Mouse (Mus musculus): ENCODE measurements around the gene Nmbr.

The Nmbr gene

DNA sequence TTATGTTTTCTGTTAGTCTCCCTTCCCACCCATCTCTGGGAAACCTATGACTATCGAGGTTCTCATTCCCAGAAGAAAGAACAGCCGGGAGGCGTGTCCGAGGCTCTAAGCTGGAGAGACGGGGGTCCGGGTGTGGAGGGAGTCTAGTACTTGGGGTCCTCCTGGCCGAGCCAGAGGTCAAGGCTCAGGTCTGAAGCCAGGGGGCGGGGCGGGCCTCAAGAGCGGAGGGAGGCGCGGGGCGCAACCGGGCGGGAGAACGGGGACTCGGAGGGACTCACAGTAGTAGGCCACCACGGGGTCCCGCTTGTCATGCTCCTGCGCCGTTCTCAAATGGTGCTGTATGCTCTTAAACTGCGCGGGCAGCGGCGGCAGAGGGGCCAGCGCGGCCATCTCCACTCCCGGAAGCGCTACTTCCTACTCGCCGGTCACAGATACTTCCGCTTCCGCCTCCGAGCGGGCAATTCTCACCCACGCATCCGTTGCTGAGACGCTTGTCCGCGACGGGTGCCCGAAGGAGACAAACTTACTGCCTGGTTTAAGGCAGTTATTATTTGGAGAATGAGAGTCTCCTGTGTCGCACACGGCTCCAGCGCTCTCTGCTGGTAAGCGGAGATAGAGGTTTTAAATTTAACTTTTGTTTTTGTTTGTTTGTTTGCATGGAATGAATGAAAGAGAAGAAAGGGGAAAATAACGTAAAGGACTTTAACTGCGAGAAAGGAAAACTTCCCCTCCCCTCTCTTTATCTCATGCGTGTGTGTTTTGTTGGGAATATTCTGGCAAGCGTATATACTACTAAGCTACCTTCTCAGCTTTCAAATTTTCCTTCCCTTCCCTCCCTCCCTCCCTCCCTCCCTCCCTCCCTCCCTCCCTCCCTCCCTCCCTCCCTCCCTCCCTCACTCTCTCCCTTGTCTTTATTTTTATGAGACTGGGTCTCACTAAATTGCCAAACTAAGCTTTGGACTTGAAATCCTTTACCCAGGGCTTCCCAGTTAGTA, at the start of gene Nmbr, which contains the start of gene Vta1:
TSS of gene Nmbr (plus strand) at position 520 of the 995 bp plus-strand sequence.
TSS of gene Vta1 (minus strand) at position 489 of the 995 bp plus-strand sequence.
- in situ Hi-C loops (cut with MboI, MseI), result no loop called here

DNA sequence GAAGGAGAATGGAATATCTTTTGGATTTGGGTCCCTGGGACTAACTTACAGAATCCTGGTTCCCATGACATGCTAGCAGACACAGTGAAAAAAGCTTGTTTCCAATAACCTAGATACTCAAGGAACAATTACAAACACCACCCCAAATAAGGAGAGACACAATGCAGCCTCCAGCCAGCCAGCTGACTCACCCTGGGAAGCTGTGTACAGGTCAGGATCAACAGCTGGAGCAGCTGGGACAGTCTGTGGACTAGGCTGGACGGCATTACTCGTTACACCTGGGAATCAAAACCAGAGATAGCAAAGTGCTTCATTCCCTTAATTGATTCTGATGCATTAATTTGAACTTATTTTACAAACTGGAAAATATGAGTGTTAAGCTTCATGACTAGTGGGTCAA, 44.5 kb upstream of the Nmbr start:
- in situ Hi-C loops (cut with MboI, MseI), result no loop called here

DNA sequence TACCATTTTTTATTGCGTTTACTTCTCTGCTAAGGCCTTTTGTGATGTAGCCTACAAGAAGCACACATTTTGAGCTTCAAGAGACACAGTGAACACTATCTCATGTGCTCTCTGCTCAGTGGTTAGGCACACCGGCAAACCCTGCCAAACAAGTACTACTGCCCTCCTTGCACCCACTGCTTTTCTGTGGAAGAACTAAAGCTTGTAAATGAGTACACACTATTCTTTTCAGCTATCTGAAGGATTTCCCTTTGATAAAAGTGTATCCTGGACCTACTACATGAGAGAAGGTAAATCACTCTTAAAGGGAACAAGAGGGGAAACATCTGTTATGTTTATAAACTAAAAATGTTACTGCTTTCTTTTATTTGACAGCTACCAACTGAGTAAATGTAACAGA, 39.2 kb upstream of the Nmbr start:
- in situ Hi-C loops (cut with MboI, MseI), result no loop called here

DNA sequence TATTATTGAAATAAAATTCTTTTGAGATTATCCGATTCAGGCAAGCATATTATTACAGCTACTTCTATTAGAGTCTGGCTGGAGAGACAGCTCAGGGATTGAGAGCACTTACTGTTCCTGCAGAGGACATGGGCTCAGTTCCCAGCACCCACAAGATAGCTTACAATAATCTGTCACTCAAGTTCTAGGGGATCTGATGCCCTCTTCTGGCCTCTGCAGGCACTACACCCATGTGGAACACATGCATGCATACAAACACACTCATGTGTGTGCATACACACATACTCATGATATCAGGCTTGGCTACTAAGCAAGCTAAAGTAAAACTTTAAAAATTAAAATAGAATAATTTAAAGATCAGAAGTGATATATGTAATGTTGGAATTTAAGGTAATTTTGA, 19.7 kb upstream of the Nmbr start:
- in situ Hi-C loops (cut with MboI, MseI), result no loop called here

DNA sequence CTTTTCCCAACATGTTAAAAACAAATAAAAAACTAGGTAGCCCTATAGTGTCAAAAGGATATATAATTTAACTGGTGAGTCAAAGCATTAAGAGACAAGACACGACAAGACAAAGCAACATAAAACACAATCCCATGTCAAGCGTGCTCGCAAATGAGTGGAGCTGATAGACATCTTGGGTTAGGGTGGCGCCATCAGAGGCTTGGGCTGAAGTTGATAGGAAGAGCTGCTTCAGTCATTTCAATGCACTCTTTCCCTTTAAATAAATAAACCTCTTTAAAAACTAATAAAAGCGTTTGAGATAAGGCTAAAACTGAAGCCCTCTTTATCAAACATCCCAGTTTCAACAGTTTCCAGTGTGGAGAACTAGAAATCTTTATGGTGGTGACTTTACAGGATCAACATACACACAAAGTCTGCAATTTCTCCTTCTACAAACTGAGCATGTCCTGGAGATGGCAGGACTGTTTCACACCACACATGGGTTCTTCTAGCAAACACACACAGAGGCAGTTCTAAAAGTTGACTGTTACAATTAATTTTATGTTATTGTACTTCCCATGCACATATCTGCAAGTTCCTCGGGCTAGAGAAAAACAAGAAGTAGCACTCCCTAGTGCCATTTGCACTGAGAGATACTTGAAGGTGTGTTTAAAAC, 16.5 kb upstream of the Nmbr start:
- in situ Hi-C loops (cut with MboI, MseI), result no loop called here

DNA sequence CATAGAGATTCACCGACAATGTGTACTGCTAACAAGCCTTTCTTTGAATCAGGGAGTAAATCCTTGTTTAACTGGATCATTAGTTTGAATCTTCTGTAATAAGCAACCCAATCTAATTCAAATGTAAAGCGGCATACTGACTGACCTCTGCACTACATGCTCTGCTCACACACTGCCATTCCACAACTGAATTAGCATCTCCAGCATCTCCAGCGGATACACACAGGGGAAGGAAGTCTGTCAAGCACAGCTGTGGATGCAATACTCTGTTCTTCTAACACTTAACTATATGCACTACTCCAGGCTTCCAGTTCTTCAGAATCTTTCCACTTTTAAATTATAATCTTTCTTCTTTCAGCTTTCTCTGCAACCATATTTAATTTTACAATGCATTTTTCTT, 15.0 kb upstream of the Nmbr start:
- in situ Hi-C loops (cut with MboI, MseI), result no loop called here

DNA sequence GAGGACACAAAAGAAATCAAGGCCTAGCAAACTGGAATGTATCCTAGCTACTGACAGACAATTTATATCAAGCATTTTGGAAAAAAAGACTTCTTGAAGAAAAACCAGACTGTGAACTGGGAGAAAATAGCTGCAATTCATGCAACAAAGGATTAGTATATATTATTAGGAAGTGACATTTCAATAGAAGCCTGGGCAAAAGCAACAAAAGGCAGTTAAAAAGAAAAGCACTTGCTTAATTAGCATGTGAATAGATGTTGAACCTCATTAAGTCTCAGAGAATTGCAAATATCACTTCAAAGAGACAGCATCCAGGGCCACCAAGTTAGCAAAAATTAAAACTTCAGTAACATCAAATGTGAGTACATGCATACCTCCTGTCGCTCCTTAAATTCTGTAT, 2.2 kb upstream of the Nmbr start:
- in situ Hi-C loops (cut with MboI, MseI), result loop anchor here (5.0 kb wide), 1 partner anchor 276 kb away; no protein-coding TSS in a partner anchor

DNA sequence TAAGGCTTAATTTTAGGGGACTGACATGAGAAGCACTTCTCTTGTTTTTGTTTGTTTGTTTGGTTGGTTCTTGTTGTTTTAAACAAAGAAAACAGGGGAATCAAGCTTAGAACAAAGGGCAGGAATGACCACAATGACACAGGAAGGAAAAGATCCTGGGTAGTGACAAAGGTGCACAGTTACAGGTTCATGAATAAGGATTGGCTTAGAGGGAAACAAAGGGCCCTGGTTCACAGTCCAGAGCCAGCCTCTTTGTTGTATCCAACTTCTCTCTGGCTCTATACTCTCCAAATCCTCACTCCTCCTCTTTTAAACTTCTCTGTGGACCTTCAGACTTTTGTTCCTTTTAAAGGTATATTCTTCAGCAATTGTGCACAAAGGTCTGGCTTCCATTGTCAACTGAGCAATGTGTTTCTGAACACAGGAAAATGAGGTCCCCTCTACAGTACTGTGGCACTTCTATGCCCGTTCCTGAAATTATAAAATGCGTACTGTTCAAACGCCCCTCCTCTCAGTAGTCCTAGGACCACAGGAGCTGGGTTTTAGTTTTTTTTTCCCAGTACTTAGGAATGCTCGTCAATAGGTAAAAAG, 1.5 kb upstream of the Nmbr start:
- in situ Hi-C loops (cut with MboI, MseI), result loop anchor here (5.0 kb wide), 1 partner anchor 277 kb away; no protein-coding TSS in a partner anchor

DNA sequence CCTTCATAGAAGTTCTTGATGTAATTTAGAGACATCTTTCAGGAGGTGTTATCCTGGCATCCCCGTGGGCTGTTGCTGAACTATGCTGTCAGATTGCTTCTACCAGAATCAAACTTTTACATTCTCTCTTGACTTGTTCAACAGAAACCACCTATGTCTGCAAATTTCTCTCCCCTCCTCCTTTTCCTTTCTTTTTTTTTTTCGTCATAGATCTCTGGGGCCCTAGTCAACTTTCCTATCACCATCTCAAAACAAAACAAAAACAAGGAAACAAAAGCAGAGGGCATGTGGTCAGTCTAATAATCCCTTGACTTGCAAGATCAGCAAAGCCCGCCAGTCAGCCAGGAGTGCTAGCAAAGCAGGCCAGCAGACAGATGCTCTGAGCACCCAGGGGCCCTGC, 12.7 kb downstream of the Nmbr start, which contains the start of gene Gje1:
TSS of gene Gje1 (minus strand) at position 101 of the 400 bp plus-strand sequence.
- in situ Hi-C loops (cut with MboI, MseI), result no loop called here

DNA sequence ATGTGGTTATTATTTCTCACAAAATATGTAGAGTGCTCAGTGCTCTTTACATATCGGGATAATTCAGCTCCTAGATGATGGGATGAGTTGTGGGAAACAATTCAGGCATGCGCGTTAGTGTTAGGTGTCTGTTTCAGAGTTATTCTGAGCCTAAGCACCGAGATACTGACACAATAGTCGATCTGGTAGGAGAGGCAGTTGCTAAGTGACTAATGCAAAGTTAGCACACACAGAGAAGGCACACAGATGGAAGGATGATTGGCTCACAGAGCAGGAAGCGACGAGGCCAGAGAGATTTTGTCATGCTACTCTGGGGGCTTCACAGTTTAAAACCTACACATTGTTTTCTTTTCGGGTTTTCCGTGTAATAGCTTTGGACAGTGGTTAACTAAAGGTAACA, 20.3 kb downstream of the Nmbr start:
- in situ Hi-C loops (cut with MboI, MseI), result no loop called here

DNA sequence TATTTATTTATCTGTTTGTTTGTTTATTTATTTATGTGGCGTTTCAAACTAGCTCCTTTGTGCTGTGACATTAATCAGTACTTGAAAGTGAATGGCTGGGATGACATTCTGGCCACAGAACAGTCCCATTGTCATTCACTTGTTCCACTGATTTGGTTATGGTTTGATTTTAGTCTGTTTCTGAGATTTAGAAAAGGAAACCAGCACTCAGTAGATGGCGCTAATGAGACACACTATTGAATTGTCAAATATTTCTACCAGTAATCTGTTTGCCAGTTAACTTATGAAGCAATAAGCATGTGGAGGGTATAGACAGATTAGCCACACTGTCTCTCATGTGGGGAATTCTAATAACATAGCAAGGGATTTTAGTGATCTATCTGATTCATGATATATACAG, 28.9 kb downstream of the Nmbr start:
- in situ Hi-C loops (cut with MboI, MseI), result no loop called here

DNA sequence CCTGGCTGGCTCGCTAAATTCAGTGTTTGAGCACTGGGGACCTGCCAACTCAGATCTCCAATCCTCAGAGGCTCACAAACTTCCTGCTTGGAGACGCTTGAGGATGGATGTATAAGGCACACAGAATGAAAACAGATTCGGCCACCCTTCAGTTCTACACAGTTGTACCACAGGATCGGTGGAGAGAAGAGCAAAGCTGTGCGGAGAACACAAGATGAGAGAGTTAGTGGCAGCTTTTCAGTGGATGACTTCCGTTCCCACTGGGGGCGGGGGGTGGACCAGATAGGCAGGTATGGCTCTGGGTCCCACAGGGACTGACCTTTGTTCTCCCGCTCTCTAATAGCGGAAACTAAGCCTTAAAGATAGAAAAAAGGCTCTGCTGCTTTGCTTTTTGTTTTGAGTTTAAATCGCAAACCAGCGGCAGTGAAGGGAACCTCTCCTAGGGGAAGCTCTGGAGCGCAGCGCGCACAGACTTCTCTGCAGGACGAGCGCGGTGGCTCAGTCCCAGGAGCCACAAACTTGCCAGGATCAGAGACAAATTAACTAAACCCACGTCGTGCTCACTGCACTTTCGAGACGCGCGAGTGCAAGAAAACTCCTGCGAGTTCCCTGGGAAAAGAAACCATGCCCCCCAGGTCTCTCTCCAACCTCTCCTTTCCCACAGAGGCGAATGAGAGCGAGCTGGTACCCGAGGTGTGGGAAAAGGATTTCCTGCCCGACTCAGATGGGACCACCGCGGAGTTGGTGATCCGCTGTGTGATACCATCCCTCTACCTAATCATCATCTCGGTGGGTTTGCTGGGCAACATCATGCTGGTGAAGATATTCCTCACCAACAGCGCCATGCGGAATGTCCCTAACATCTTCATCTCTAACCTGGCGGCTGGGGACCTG, 54.5 kb downstream of the Nmbr start:
- in situ Hi-C loops (cut with MboI, MseI), result no loop called here

DNA sequence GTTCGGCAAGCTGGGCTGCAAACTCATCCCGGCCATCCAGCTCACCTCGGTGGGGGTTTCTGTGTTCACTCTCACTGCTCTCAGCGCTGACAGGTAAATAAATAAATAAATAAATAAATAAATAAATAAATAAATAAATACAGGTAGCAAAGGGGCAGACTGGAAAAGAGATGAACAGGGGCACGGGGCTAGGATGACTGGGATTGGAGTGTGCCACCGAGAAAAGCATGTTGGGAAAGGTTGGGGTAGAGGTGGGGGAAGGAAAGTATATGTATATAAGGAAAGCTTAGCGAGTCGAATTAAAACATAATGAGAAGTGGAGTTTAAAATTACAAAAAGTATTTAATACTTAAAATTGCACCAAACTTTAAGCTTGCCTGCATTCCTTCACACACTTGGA, 55.2 kb downstream of the Nmbr start:
- in situ Hi-C loops (cut with MboI, MseI), result no loop called here

DNA sequence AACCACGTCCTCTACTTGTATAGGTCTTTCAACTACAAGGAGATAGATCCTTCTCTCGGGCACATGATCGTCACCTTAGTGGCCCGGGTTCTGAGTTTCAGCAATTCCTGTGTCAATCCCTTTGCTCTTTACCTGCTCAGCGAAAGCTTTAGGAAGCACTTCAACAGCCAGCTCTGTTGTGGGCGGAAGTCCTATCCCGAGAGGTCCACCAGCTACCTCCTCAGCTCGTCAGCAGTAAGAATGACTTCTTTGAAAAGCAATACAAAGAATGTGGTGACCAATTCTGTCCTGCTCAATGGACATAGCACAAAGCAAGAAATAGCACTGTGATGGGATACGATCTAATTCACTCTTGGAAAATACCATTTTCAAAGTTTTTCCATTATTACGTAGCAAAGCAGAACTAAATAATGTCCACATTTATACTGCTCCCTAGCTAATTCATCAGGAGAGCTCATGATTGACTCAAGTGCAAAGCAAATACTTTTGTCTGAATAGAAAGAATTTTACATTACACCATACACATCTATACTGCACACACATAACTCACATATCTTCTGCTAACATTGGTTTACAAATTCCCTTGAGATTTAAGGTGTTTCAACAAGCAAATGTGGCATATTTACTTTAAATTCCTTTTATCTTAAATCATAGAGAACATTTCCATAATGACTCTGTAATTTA, 65.0 kb downstream of the Nmbr start:
- in situ Hi-C loops (cut with MboI, MseI), result loop anchor here (10.0 kb wide), 1 partner anchor 304 kb away; no protein-coding TSS in a partner anchor

DNA sequence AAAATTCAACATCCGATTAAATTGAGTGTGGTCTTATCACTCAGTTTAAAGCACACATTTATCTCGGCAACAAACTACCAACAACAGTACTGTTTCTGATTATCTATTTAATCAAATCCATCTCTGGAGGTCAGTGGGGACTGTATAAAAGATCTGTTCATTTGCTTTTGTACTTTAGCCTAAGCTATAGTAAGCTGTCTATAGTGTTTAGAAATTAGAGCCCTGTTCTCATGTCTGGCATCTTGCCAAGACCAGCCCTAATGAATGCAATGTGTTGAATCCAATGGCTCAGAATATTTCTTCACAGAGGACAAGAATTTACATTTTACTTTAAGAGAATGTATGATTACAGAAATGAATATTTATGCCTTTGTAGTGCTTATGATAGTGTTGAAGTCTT, 69.1 kb downstream of the Nmbr start:
- in situ Hi-C loops (cut with MboI, MseI), result loop anchor here (10.0 kb wide), 1 partner anchor 300 kb away; no protein-coding TSS in a partner anchor

DNA sequence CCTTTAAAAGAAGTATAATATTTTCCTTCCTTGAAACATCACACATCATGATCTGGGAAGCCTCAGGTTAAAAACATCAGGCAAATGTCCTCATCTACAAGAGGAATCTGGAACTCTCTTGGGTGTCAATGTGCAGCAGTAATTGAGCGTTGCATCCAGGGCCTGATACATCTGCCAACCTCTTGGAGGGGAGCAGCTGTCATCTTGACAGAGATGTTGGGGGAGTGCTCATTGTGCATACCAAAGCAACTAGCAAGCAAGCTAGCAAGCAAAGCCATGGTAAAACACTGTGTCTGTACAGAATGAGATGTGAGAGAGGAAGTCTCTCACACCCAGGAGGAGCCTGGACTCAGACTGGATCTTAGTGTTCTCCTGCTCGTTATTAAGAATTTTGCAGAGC, 84.6 kb downstream of the Nmbr start:
- in situ Hi-C loops (cut with MboI, MseI), result no loop called here

DNA sequence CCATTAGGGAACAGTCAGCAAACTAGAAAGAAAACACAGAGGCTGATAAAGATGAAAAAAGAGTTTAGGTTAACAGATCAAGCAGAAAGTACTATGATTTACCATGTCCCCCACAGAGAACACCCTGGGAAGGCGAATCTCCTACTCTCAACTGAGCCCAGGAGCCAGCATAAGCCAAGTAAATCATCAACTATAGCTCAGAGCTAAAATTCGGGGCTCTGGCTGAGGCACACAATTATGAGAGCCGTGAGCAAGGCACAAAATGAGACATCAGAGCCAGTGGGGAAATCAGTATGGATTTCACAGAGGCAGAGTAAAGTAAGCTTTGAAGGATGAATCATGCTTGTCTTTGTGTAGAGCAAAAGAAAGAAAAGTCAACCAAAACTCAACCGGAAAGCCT, 111.6 kb downstream of the Nmbr start:
- in situ Hi-C loops (cut with MboI, MseI), result no loop called here
